Mouse (Mus musculus) midbrain, embryonic 13.5 days (tissue): ENCODE results near the gene Ston1. TPM values are rescaled to one million over a fixed set of nuclear protein-coding genes. Genes with fewer than 3 reads are reported as not detected.
A peak's percentile ranks its signal among the peaks of the same experiment; 100 is the strongest.

ENCODE experiments used
- ATAC-seq: fragments of 200-750 bp; cut with Nextera tagmentation; 2 replicates; pipeline ENCODE4 v1.8.0; 2017; ENCODE audit warnings: mild to moderate bottlenecking, moderate TSS enrichment, moderate library complexity
- H3K27ac ChIP-seq: fragments of 300-500 bp; sonication (generic); 2 replicates; pipeline ENCODE4 v1.5.1; 2015; ENCODE audit warnings: inconsistent platforms, mild to moderate bottlenecking, moderate library complexity
- H3K27me3 ChIP-seq: fragments of 300-500 bp; sonication (generic); 2 replicates; pipeline ENCODE4 v1.6.1; 2015; ENCODE audit warnings: mild to moderate bottlenecking, inconsistent platforms
- H3K36me3 ChIP-seq: fragments of 300-500 bp; sonication (generic); 2 replicates; pipeline ENCODE4 v1.6.1; 2015; ENCODE audit warnings: mild to moderate bottlenecking, inconsistent platforms
- H3K4me1 ChIP-seq: fragments of 300-500 bp; sonication (generic); replicated peaks from 2 replicates; pipeline ENCODE4 v1.6.1; 2015; ENCODE audit warnings: inconsistent platforms
- H3K4me2 ChIP-seq: fragments of 300-500 bp; sonication (generic); replicated peaks from 2 replicates; pipeline ENCODE4 v1.6.1; 2015; ENCODE audit warnings: moderate library complexity, mild to moderate bottlenecking, inconsistent platforms
- H3K4me3 ChIP-seq: fragments of 300-500 bp; sonication (generic); replicated peaks from 2 replicates; pipeline ENCODE4 v1.5.1; 2015; ENCODE audit warnings: mild to moderate bottlenecking, inconsistent platforms
- H3K9ac ChIP-seq: fragments of 300-500 bp; sonication (generic); replicated peaks from 2 replicates; pipeline ENCODE4 v1.6.1; 2015; ENCODE audit warnings: mild to moderate bottlenecking, inconsistent platforms
- H3K9me3 ChIP-seq: fragments of 300-500 bp; sonication (generic); 2 replicates; pipeline ENCODE4 v1.6.1; 2016; ENCODE audit warnings: mild to moderate bottlenecking, inconsistent platforms
- WGBS: fragments of 180-500 bp; shearing (Covaris S2); methylation state at CpG from one replicate; pipeline ENCODE4 v1.1.7; 2015; 5-methylcytosine and 5-hydroxymethylcytosine counted together
- polyA plus RNA-seq: library from polyadenylated mRNA; unstranded; fragments of >200 nt; fragmentation: Nextera tagmentation; extraction: Ambion mirVana; gene quantifications from 2 replicates; pipeline ENCODE4 v1.2.1, GENCODE M21; 2015

Gene Ston1
- polyA plus RNA-seq, 1 experiment from 2014 or later, result 1.7 TPM

DNA sequence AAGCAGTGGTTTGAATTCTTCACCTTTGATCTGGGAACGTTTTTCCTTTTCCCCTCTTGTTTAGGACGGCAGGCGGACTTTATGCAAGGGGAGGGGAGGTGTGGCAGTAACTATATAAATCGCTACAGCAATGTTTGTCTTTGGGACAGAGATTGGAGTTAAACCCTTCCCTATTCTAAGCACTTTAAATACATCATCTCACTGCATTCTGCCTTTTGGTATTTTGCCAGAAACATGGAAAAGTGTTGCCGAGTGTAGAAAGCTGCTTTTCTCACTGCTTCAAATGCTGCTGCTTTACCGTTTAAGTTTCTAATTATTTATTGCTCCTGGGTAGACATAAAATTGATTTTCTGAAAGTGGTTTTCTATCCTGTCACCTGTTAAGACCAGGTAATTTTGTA lies 104.9 kb downstream of the Ston1 start:
- H3K9ac ChIP-seq, result no peak overlapping the region
- H3K4me1 ChIP-seq, result peaks cover 10% of the 10 kb centered on the region
- no peaks in the 10 kb centered on the region for H3K27me3 ChIP-seq
- H3K4me3 ChIP-seq, result no peak overlapping the region
- H3K27ac ChIP-seq, result no peak overlapping the region
- no peaks in the 10 kb centered on the region for H3K36me3 ChIP-seq
- no peaks in the 10 kb centered on the region for H3K9me3 ChIP-seq
- no peak for ATAC-seq
- no peak overlapping the region for H3K4me2 ChIP-seq
- 36% methylated on average over 6 of the region's 6 CpGs for WGBS

DNA sequence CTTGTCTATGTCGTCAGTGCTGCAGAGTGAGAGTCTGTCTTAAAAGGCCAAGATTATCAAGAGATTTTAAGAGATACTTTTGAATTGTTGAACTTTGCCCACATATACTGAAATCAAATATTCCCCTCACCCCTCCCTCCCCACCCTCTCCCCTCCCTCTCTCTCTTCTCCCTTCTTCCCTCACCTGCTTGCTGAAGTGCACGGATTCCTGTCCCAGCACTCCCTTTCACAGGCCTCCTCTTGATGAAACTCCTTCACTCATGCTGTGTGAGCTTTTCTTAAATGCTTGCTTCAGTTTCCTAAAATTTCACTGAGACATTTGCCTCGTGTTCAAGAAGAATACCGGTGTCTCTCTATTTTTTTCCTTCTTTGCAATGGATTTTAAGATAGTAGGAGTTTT lies 105.6 kb downstream of the Ston1 start:
- Histone ChIP-seq H3K9ac (no peak overlapping the region), H3K27ac (no peak overlapping the region), H3K27me3 (no peaks in the 10 kb centered on the region), H3K4me1 (peaks cover 10% of the 10 kb centered on the region), H3K4me3 (no peak overlapping the region), H3K9me3 (no peaks in the 10 kb centered on the region), H3K4me2 (no peak overlapping the region), H3K36me3 (no peaks in the 10 kb centered on the region)
- ATAC-seq, result no peak
- WGBS, result 50% methylated on average over 4 of the region's 4 CpGs

DNA sequence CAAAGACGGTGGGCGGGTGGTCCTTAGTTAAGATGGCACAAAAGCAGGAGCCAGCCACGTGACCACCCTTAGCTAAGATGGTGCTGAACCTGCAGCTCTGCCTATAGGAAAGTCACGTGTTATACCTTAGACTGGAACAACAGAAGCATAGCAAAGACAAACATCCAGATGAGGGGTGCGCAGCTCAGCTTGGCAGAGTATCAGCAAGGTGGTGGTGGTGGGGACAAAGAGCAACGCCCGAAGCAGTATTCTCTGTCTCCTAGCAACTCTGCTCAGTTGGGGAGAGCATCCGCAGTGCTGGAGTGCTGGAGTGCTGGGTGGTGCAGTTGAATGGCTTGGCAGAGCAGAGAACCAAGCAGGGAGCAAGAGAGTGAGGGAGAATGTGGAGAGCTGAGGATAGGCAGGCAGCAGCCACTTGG lies 108.8 kb downstream of the Ston1 start:
- Histone ChIP-seq H3K9me3 (no peaks in the 10 kb centered on the region), H3K27me3 (no peaks in the 10 kb centered on the region), H3K4me1 (peaks cover 10% of the 10 kb centered on the region), H3K27ac (no peak overlapping the region), H3K4me3 (no peak overlapping the region), H3K36me3 (no peaks in the 10 kb centered on the region), H3K4me2 (no peak overlapping the region), H3K9ac (no peak overlapping the region)
- WGBS, result 17% methylated on average over 8 of the region's 8 CpGs
- peak; percentile 79 for ATAC-seq

Other genes starting within 250 kb of the Ston1 start
- gene Foxn2, start 157.0 kb upstream of the Ston1 start, polyA plus RNA-seq, result 9.6 and 11.3 TPM in 2 replicates
- gene Ppp1r21, start 67.6 kb upstream of the Ston1 start, polyA plus RNA-seq, result 30.9 and 33.7 TPM in 2 replicates
- gene Gtf2a1l, start 71.0 kb downstream of the Ston1 start, polyA plus RNA-seq, result 0.12 and 0.28 TPM in 2 replicates
- gene Lhcgr, start 194.3 kb downstream of the Ston1 start, polyA plus RNA-seq, result 0.39 and 0.42 TPM in 2 replicates